Mouse (Mus musculus): ENCODE measurements at regions not wholly inside any gene's neighbourhood (a gene's known extent, or its start where the extent isn't known, plus 50 kb on each side); places are given as distances from the start of the nearest gene placed in this dataset.

DNA sequence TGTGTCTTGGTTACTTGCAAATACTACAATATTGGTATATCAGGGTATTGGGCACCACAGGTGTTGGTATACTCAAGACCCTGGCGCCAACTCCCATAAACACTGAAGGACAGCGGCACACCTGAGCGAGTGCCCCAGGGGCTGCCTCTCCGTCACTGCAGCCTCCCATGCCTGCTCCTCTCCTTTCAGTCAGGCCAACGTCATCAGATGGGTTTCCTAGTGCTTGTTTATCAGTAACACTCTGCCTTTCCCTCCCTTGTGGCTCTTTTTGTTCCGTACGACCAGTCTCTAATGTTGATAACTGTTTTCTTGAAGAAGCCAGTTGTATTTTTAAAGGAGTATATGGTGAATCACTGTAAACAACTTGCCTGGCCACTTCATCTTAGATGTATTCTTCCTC is 129.4 kb downstream of the Pdgfra start:
- ATAC-seq (ENCODE audit: low FRiP score, low read depth) = no peak
- Histone ChIP-seq H3K9me3 (no peaks in the 10 kb centered on the region), H3K9ac (replicated peaks) (no peak overlapping the region), H3K36me3 (no peaks in the 10 kb centered on the region), H3K4me1 (no peaks in the 10 kb centered on the region), H3K4me2 (replicated peaks) (no peak overlapping the region), H3K27ac (replicated peaks) (no peak overlapping the region), H3K4me3 (no peak overlapping the region), H3K27me3 (no peaks in the 10 kb centered on the region)
- WGBS = 90% methylated on average over 7 of the region's 7 CpGs

DNA sequence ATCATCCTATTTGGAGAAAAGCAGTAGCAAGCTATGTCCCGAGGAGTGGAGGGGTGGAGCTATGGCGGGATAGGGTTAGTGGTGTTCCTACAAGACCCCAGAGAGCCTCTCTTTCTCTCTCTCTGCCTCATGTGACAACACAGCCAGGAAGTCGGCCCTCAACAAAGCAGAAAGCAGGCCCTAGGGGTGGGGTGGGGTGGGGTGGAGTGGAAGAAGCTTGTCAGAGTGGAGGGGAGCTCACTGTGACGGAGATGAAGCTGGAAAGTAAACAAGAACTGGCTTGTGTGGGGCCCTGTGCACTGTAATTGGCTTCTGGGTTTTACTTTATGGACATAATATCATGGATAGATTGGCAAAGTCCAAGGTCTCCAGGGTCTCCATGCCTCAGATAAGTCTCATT is 130.5 kb downstream of the Pdgfra start:
- Histone ChIP-seq H3K4me2 (replicated peaks) (no peak overlapping the region), H3K9me3 (no peaks in the 10 kb centered on the region), H3K9ac (replicated peaks) (no peak overlapping the region), H3K27ac (replicated peaks) (no peak overlapping the region), H3K4me1 (no peaks in the 10 kb centered on the region), H3K27me3 (no peaks in the 10 kb centered on the region), H3K36me3 (no peaks in the 10 kb centered on the region), H3K4me3 (no peak overlapping the region)
- WGBS = 60% methylated on average over 4 of the region's 4 CpGs
- no peak for ATAC-seq (ENCODE audit: low FRiP score, low read depth)

DNA sequence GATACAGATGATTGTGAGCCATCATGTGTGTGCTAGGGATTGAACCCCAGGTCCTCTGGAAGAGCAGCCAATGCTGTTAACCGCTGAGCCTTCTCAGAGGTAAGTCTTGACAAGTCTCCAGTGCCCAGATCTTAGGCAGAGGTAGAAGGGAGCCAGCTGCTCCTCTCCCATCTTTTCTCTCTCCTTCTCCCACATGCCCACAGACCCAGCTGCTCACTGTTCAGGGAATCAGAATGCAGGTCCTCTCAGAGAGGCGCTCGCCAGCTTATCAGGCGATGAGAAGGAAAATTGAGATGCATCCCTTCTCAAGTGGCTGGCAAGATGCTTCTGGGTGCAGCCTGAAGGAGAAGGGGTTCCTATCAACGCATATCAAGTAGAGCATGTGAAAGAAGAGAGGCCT is 131.7 kb downstream of the Pdgfra start:
- no peak overlapping the region for H3K27ac ChIP-seq (replicated peaks)
- no peak for ATAC-seq (ENCODE audit: low FRiP score, low read depth)

DNA sequence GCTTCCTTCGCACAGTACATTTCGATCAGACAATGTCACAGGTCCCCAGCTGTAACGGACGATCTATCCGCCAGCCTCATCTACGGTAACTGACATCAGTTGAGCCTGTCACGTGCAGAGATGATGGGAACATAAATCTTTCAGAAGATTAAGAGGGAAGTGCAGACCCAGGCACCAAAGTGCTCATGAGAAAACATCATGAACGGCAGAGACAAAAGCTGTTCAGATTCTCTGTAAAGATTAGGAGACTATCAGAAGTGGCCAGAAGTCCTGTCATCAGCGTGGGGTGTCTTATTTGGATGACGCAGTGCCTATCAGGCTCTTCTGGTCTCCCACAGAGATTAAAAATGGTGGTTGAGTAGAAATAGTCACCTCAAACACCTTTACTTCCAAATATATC is 133.9 kb downstream of the Pdgfra start:
- no peaks in the 10 kb centered on the region for H3K9me3 ChIP-seq

More for the DNA sequence above, 131.7 kb downstream of the Pdgfra start:
- Histone ChIP-seq H3K36me3 (no peaks in the 10 kb centered on the region), H3K9me3 (no peaks in the 10 kb centered on the region), H3K4me3 (no peak overlapping the region), H3K4me1 (no peaks in the 10 kb centered on the region), H3K27me3 (no peaks in the 10 kb centered on the region), H3K9ac (replicated peaks) (no peak overlapping the region), H3K4me2 (replicated peaks) (no peak overlapping the region)
- 80% methylated on average over 5 of the region's 5 CpGs for WGBS

DNA sequence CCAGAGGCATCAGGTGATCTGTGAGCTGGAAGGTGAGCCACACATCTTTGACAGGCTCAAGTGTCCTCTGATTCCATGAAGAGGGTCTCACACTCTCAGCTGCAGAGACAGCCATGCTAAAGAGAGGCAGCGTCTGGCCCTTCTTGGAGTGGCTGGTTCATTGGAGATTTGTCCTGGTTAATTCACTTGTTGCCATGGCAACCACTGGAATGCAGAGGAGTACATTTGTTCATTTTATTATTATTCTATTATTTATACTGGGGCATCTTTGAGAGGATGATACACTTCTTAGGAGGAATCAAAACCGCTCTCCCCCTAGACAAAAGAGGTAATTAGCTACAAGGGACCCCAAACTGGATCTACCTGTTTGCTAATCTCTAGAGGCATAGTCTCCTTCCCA is 143.6 kb downstream of the Pdgfra start:
- Histone ChIP-seq H3K4me3 (no peak overlapping the region), H3K9me3 (no peaks in the 10 kb centered on the region), H3K4me1 (no peaks in the 10 kb centered on the region), H3K27ac (replicated peaks) (no peak overlapping the region), H3K27me3 (no peaks in the 10 kb centered on the region), H3K4me2 (replicated peaks) (no peak overlapping the region), H3K36me3 (no peaks in the 10 kb centered on the region), H3K9ac (replicated peaks) (no peak overlapping the region)
- no peak for ATAC-seq (ENCODE audit: low FRiP score, low read depth)
- WGBS = 50% methylated on average over 2 of the region's 2 CpGs

More for the DNA sequence above, 133.9 kb downstream of the Pdgfra start:
- H3K4me2 ChIP-seq (replicated peaks) = no peak overlapping the region
- no peaks in the 10 kb centered on the region for H3K36me3 ChIP-seq
- H3K27ac ChIP-seq (replicated peaks) = no peak overlapping the region
- H3K4me3 ChIP-seq = no peak overlapping the region
- H3K9ac ChIP-seq (replicated peaks) = no peak overlapping the region
- no peaks in the 10 kb centered on the region for H3K4me1 ChIP-seq
- ATAC-seq (ENCODE audit: low FRiP score, low read depth) = no peak
- H3K27me3 ChIP-seq = no peaks in the 10 kb centered on the region
- WGBS = 85% methylated on average over 10 of the region's 10 CpGs

DNA sequence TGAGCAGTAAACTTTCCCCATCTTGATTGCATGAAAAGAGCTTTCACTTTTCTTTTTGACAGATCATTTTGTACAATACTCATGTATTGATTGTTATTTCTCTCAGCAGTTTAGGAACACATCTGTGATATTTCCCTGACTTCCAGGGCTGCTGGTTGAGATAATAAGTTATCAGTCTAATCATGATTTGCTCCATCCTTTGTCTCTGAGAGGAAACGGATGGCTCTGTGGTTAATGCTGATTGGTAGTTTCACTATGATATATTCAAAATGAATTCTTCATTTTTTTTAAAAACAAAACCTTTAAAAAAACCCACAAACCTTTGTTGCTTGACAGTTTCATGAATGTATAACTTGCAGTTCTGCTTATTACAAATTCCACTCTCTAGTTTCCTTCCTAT is 160.8 kb downstream of the Pdgfra start:
- no peak for ATAC-seq (ENCODE audit: low FRiP score, low read depth)
- Histone ChIP-seq H3K36me3 (no peaks in the 10 kb centered on the region), H3K9ac (replicated peaks) (no peak overlapping the region), H3K4me2 (replicated peaks) (no peak overlapping the region), H3K9me3 (no peaks in the 10 kb centered on the region; the same call in 1 of the 2 replicates), H3K27me3 (no peaks in the 10 kb centered on the region), H3K4me1 (no peaks in the 10 kb centered on the region), H3K4me3 (no peak overlapping the region), H3K27ac (replicated peaks) (no peak overlapping the region)
- WGBS = 90% methylated on average over 1 of the region's 1 CpGs

DNA sequence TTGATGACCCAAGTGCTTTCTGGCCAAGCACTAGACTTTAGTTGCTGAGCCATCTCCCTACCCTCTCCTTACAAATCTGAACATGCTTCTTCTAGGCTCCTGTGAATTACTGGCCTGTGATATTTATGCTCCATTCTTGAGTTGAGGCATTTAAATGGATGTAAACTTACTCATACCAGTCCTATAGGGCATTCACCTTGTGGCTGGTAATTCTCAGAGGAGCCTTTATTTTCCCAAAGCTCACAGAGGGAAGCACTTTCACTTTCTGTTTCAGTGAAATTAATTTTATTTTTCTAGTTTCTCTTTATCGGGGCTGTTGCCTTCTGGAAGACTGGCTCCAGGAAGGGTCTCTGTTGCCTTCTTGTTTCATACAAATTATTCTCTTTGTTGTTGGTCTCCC is 163.9 kb downstream of the Pdgfra start:
- no peak overlapping the region for H3K4me3 ChIP-seq
- H3K36me3 ChIP-seq = no peaks in the 10 kb centered on the region
- ATAC-seq (ENCODE audit: low FRiP score, low read depth) = no peak
- 82% methylated on average over 1 of the region's 1 CpGs for WGBS
- no peaks in the 10 kb centered on the region for H3K27me3 ChIP-seq
- no peaks in the 10 kb centered on the region; the same call in 1 of the 2 replicates for H3K9me3 ChIP-seq
- no peak overlapping the region for H3K4me2 ChIP-seq (replicated peaks)
- H3K27ac ChIP-seq (replicated peaks) = no peak overlapping the region
- no peaks in the 10 kb centered on the region for H3K4me1 ChIP-seq
- no peak overlapping the region for H3K9ac ChIP-seq (replicated peaks)

DNA sequence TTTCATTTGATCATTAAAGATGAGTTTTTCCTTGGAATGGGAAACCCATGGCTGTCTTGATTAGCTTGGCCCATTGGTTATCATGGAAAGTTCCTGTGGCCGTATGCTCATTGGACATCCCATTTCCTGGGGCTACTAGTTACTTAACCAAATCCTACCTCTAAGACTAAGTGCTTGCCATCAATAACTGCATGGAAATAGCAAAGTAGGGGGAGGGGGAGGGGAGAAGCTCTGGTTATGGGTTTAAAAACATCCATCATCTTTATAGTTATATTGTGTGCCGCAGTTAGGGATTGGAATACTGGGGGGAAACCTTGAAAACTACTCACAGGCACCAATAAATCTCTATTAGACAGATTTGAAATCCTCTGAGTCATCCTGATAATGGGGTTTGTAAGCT is 168.4 kb downstream of the Pdgfra start:
- Histone ChIP-seq H3K36me3 (no peaks in the 10 kb centered on the region), H3K27me3 (no peaks in the 10 kb centered on the region), H3K4me2 (replicated peaks) (no peak overlapping the region), H3K9ac (replicated peaks) (no peak overlapping the region), H3K4me3 (no peak overlapping the region), H3K4me1 (no peaks in the 10 kb centered on the region), H3K27ac (replicated peaks) (no peak overlapping the region), H3K9me3 (no peaks in the 10 kb centered on the region)
- no peak for ATAC-seq (ENCODE audit: low FRiP score, low read depth)
- 89% methylated on average over 2 of the region's 2 CpGs for WGBS

DNA sequence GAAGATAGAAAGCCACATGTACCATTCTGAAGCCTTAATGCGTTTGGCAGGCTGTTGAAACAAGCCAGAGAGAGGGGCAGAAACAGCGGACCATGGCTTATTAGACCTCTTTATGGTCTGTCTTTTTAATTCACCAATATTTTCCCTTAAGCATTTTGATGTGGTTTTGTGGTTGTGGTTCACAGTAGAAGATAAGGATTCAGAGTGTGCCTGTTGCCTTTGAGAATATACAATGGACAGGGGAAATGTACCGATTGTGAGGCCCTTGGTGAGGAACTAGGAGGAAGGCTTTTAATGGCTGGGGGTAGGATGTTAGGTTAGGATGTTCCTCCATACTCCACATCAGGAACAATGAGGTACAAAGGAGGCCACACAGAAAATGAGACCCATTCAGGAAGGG is 182.0 kb downstream of the Pdgfra start:
- WGBS = 95% methylated on average over 3 of the region's 3 CpGs
- H3K4me1 ChIP-seq = no peaks in the 10 kb centered on the region
- H3K9me3 ChIP-seq = no peaks in the 10 kb centered on the region
- no peak overlapping the region for H3K4me2 ChIP-seq (replicated peaks)
- H3K4me3 ChIP-seq = no peak overlapping the region
- no peak overlapping the region for H3K9ac ChIP-seq (replicated peaks)
- no peaks in the 10 kb centered on the region for H3K36me3 ChIP-seq
- peaks cover 31% of the 10 kb centered on the region; the same call in 1 of the 2 replicates for H3K27me3 ChIP-seq
- H3K27ac ChIP-seq (replicated peaks) = no peak overlapping the region
- ATAC-seq (ENCODE audit: low FRiP score, low read depth) = no peak

DNA sequence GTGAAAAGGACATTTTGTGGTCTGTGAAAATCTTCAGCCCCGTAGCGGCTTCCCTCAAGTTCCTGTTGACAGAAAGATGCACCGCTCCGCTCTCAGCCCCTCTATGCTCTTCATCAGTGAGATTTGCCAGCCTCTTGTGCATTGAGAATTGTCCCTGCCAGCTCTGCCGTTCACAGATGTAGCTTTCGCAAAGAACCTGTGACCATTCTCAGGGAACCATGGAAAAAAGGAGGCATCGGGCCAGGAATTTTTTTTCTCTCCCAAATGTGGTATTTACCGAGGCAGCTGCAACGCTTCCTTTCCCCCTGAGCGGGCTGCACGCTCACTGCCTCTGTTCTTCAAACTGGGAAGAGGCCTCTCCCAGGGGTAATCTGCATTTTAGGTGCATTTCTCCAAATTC is 184.4 kb downstream of the Pdgfra start:
- H3K9me3 ChIP-seq = no peaks in the 10 kb centered on the region
- H3K4me1 ChIP-seq = no peaks in the 10 kb centered on the region
- H3K27ac ChIP-seq (replicated peaks) = no peak overlapping the region
- WGBS = 77% methylated on average over 11 of the region's 11 CpGs
- ATAC-seq (ENCODE audit: low FRiP score, low read depth) = no peak
- no peaks in the 10 kb centered on the region for H3K36me3 ChIP-seq
- no peak overlapping the region for H3K9ac ChIP-seq (replicated peaks)
- H3K27me3 ChIP-seq = peaks cover 39% of the 10 kb centered on the region
- no peak overlapping the region for H3K4me2 ChIP-seq (replicated peaks)
- no peak overlapping the region for H3K4me3 ChIP-seq

DNA sequence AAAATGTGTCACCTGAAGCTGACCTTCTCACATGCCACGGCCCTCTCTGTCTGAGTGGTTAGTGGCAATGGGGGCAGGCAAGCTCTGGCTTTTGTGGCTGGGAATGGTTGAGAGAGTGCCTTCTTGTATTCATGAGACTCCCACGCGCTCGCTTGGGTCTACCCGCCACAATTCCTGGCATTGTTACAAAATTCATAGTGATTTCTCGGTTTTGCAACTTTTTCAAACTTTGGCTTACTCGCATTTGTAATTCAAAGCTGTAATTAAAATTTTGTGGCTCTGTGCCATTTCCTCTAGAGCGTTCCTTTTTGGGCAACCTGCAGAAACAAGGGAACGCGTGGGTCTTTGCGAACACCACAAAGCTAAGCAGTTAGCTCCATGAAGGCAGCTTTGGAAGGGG is 186.3 kb downstream of the Pdgfra start:
- Histone ChIP-seq H3K27ac (replicated peaks) (no peak overlapping the region), H3K4me2 (replicated peaks) (no peak overlapping the region), H3K9ac (replicated peaks) (no peak overlapping the region), H3K4me1 (no peaks in the 10 kb centered on the region), H3K4me3 (no peak overlapping the region), H3K27me3 (peaks cover 59% of the 10 kb centered on the region), H3K36me3 (no peaks in the 10 kb centered on the region), H3K9me3 (no peaks in the 10 kb centered on the region)
- 93% methylated on average over 11 of the region's 11 CpGs for WGBS
- no peak for ATAC-seq (ENCODE audit: low FRiP score, low read depth)

DNA sequence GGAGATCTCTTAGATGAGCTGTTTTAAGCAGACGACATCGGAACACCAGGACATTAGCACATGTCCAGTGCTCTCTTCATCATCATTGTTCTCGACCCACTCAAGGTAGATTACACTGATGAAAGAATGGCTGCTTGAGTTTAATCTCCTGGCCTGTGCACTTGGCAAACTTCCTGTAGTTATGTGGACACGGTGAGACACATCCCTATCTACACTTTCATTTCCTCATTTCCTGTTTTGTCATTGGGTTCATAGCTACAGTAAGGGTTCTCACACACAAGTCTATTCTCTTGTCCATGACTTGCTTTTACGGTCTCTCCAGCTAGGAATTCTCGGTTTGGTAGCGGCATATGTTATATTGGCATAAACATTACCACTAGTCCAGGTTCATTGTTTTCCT is 190.5 kb downstream of the Pdgfra start:
- H3K4me3 ChIP-seq = no peak overlapping the region
- no peak overlapping the region for H3K27ac ChIP-seq (replicated peaks)
- no peaks in the 10 kb centered on the region; the same call in 1 of the 2 replicates for H3K9me3 ChIP-seq
- H3K4me2 ChIP-seq (replicated peaks) = no peak overlapping the region
- ATAC-seq (ENCODE audit: low FRiP score, low read depth) = no peak
- H3K36me3 ChIP-seq = no peaks in the 10 kb centered on the region
- peaks cover 11% of the 10 kb centered on the region for H3K4me1 ChIP-seq
- H3K27me3 ChIP-seq = peaks cover 65% of the 10 kb centered on the region
- 91% methylated on average over 7 of the region's 7 CpGs for WGBS
- H3K9ac ChIP-seq (replicated peaks) = no peak overlapping the region

All from midbrain, embryonic 12.5 days (tissue).